Mouse (Mus musculus) limb, embryonic 11.5 days (tissue): ENCODE data around the gene Dnal1. TPM values are rescaled to one million over a fixed set of nuclear protein-coding genes. Genes with fewer than 3 reads are reported as not detected.

Experiments used
- ATAC-seq: fragments of 200-750 bp; cut with Nextera tagmentation; 2 replicates; pipeline ENCODE4 v1.8.0; 2017; ENCODE audit warnings: low read depth; ENCODE audit not compliant: insufficient number of reproducible peaks, low FRiP score, low TSS enrichment
- DNase-seq: peaks from one replicate; pipeline ENCODE4 v3.0.0-alpha.2; 2015; ENCODE audit warnings: low spot score
- H3K27ac ChIP-seq: fragments of 300-500 bp; sonication (generic); replicated peaks from 2 replicates; pipeline ENCODE4 v1.5.1; 2014; ENCODE audit warnings: low read depth, mild to moderate bottlenecking, low read length
- H3K27me3 ChIP-seq: fragments of 300-500 bp; sonication (generic); 2 replicates; pipeline ENCODE4 v1.6.1; 2014; ENCODE audit warnings: mild to moderate bottlenecking, low read length, mixed read lengths; ENCODE audit not compliant: control insufficient read depth, insufficient read depth
- H3K36me3 ChIP-seq: fragments of 300-500 bp; sonication (generic); 2 replicates; pipeline ENCODE4 v1.6.1; 2014; ENCODE audit warnings: mild to moderate bottlenecking, low read length, moderate library complexity, mixed read lengths; ENCODE audit not compliant: control insufficient read depth, insufficient read depth
- H3K4me1 ChIP-seq: fragments of 300-500 bp; sonication (generic); 2 replicates; pipeline ENCODE4 v1.6.1; 2014; ENCODE audit warnings: low read length, mixed read lengths; ENCODE audit not compliant: control insufficient read depth, insufficient read depth
- H3K4me2 ChIP-seq: fragments of 300-500 bp; sonication (generic); 2 replicates; pipeline ENCODE4 v1.6.1; 2014; ENCODE audit warnings: low read depth, mild to moderate bottlenecking, moderate library complexity; ENCODE audit not compliant: severe bottlenecking
- H3K4me3 ChIP-seq: fragments of 300-500 bp; sonication (generic); 2 replicates; pipeline ENCODE4 v1.5.1; 2014; ENCODE audit warnings: low read depth, low read length
- H3K9ac ChIP-seq: fragments of 300-500 bp; sonication (generic); 2 replicates; pipeline ENCODE4 v1.6.1; 2014; ENCODE audit warnings: mild to moderate bottlenecking, low read length
- H3K9me3 ChIP-seq: fragments of 300-500 bp; sonication (generic); 2 replicates; pipeline ENCODE4 v1.6.1; 2016; ENCODE audit warnings: low read length; ENCODE audit not compliant: control insufficient read depth
- WGBS: fragments of 180-500 bp; shearing (Covaris S2); extraction: QIAGEN DNeasy Blood & Tissue Kit; methylation state at CpG from one replicate; pipeline ENCODE4 v1.1.7; 2014; 5-methylcytosine and 5-hydroxymethylcytosine counted together
- polyA plus RNA-seq: library from polyadenylated mRNA; unstranded; fragments of >200 nt; fragmentation: Nextera tagmentation; extraction: Ambion mirVana; gene quantifications from 2 replicates; pipeline ENCODE4 v1.2.1, GENCODE M21; 2014

The Dnal1 gene
- polyA plus RNA-seq, 1 experiment from 2014 or later, result 6.1 TPM

DNA sequence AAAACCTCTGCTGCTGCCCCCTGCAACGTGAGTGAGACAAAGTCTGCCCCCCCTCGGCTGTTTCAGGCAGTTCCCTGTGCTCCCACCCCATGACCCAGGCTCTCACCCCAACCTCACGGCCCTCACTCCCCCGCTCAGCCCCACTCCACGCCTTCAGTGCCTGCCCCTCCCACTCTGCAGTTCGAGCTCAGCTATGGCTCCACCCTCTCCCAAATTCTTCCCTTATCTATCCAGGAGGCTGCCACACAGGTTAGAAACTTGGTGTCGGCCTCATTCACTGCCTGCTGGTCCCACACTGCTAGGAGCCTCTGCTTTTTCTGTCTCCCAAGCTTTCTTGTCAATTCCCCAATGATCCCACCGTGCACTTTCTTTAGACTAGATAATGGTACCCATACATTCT is 47.0 kb downstream of the Dnal1 start:
- no peak overlapping the region for H3K9ac ChIP-seq
- no peaks in the 10 kb centered on the region for H3K9me3 ChIP-seq
- peaks cover 31% of the 10 kb centered on the region for H3K36me3 ChIP-seq
- no peak overlapping the region for H3K4me3 ChIP-seq
- no peak for DNase-seq
- WGBS, result 74% methylated on average over 8 of the region's 8 CpGs
- no peak for ATAC-seq
- peaks cover 9% of the 10 kb centered on the region for H3K4me1 ChIP-seq
- no peaks in the 10 kb centered on the region for H3K27me3 ChIP-seq
- H3K4me2 ChIP-seq, result no peak overlapping the region
- H3K27ac ChIP-seq, result no peak overlapping the region

DNA sequence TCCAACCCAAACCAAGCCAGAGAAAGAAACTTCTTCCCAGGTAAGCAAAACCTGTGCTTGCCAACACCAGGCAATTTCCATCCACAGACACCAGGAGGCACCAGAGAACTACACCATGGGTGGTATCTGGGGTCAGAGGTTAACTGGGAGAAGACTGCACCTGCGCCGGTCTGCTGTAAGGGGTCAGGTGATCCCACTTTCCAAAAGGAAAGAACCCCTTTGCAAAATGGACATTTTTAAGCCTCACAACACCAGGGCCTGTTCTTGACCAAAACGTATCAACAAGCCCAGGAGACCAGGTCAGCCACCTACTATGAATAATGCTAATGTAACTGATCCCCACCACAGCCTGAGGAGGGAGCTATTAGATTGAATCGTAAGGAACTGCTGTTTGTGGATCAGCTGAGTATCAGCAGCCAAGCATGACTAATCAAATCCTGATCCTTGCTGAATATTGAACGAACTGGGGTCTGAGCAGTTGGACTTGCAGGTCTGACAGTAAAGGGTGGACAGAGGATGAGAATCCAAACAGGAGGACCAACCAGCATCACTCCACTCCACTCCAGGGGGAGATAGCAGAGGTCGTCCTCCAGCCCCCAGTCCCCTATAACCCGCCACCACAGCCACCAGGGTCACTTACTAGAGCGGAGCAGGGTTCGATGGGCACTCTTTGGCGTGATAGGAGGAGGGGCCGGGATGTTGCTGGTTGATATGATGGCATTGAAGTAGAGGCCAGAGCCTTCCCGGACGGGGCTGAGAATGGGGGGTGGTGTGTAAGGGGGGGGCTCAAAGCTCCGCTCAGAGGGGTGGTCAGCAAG is 47.7 kb downstream of the Dnal1 start:
- Histone ChIP-seq H3K36me3 (peaks cover 31% of the 10 kb centered on the region), H3K4me2 (no peak overlapping the region), H3K27ac (no peak overlapping the region), H3K4me1 (peaks cover 15% of the 10 kb centered on the region), H3K9me3 (no peaks in the 10 kb centered on the region), H3K27me3 (no peaks in the 10 kb centered on the region), H3K9ac (no peak overlapping the region), H3K4me3 (no peak overlapping the region)
- DNase-seq, result no peak
- ATAC-seq, result no peak
- 80% methylated on average over 14 of the region's 14 CpGs for WGBS

DNA sequence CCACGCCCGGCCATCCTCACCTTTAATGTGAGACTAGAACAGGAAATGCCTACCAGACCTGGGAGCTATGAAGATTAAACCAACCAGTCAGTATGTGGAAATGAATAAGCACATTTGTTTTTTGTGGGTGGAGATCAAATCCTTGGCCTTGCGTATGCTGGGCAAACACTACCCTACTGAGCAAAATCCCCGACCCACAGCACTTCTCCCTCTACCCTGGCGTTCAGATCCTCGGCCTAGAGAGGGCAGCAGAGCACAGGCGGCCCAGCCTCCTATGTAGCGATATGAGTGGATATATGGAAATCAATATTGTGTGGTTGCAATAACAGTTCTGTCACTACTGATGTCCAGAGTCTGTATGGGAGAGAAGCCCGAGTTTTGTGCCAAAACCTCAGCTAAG is 49.0 kb downstream of the Dnal1 start:
- H3K27ac ChIP-seq, result no peak overlapping the region
- H3K4me3 ChIP-seq, result no peak overlapping the region
- H3K27me3 ChIP-seq, result no peaks in the 10 kb centered on the region
- no peak overlapping the region for H3K9ac ChIP-seq
- H3K4me1 ChIP-seq, result peaks cover 15% of the 10 kb centered on the region
- peaks cover 27% of the 10 kb centered on the region for H3K36me3 ChIP-seq
- ATAC-seq, result no peak
- DNase-seq, result no peak
- WGBS, result 87% methylated on average over 9 of the region's 9 CpGs
- H3K4me2 ChIP-seq, result no peak overlapping the region
- no peaks in the 10 kb centered on the region for H3K9me3 ChIP-seq

DNA sequence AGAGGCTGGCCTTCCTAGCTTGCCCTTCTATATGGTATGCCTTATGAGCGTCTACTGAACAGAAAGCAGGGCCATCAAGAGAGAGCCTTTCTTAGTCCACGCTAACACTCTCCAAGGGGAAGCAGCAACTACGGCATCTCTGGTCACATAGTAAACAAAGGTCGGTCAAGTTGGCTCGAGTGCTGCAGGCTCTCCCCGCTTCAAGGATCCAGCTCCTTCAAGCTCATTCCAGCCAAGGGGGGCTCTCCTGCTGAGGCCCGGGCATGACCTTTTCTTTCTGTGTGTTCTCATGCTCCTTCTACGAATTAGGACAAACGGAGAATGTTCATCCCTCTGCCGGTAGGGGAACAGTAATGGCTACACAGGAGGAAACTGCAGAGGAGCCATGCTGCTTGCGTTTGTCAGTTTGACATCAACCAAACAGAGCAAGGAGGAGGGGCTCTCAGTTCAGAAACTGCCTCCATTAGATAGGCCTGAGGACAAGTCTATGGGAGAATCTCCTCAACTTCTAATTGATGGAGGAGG is 49.5 kb downstream of the Dnal1 start:
- Histone ChIP-seq H3K9ac (no peak overlapping the region), H3K4me2 (no peak overlapping the region), H3K27me3 (no peaks in the 10 kb centered on the region), H3K9me3 (no peaks in the 10 kb centered on the region), H3K36me3 (peaks cover 23% of the 10 kb centered on the region; the same call in 1 of the 2 replicates), H3K4me1 (peaks cover 15% of the 10 kb centered on the region), H3K27ac (no peak overlapping the region), H3K4me3 (no peak overlapping the region)
- DNase-seq, result no peak
- 88% methylated on average over 11 of the region's 11 CpGs for WGBS
- no peak for ATAC-seq

DNA sequence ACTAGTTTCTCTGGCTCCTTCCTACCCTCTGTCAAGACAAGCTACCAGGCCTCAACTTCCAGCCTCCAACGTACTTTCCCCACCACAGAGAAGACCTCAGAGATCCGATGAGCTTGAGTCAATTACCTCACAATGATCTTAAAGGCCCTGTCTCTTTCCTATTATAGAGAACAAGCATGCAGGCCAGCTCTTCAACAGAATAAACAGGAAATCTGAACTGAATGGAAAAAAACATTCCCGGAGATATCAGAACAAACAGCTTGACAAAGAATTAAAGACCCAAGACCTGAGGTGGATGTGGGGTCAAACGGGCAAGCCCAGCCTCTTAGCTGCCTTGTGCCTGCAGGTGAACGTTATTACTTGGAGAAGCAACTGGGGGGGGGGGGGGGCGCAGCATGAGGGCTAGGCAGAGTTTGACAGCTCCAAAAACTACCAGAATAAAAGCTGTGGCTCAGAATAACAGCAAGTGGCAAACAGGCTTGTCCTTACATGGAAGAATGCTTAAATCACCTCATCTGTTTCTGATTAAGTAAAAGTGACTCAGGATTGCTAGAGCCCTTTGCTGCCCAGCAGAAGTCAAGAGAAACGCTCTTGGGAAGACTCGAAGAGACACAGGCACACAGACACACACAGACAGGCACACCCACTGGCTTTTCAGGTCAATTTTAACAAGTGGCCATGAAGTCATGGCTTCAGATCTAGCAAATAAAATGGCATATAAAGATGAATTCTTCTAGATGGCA is 51.6 kb downstream of the Dnal1 start:
- Histone ChIP-seq H3K27ac (no peak overlapping the region), H3K9ac (no peak overlapping the region), H3K27me3 (no peaks in the 10 kb centered on the region), H3K9me3 (no peaks in the 10 kb centered on the region), H3K36me3 (peaks cover 3% of the 10 kb centered on the region; the same call in 1 of the 2 replicates), H3K4me1 (peaks cover 15% of the 10 kb centered on the region), H3K4me3 (no peak overlapping the region), H3K4me2 (no peak overlapping the region)
- no peak for DNase-seq
- no peak for ATAC-seq
- 31% methylated on average over 8 of the region's 8 CpGs for WGBS

DNA sequence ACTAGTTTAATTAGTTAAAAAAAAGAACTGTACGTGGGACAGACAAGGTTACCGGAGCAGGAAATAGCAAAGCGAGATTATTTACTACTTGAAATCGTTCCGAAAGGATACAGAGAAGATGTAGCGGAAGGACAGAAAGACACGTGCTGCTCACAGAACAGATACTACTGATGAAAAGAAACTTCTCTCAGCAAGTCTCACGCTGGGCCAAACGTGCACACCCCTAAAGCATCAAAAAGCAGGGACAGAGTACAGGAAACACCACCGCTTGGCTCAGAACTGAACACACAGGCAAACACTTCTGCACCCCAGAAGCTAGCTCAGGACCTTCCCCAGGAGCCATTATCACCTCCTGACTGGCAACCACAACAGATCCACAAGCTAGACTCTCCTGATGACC is 56.4 kb downstream of the Dnal1 start:
- no peaks in the 10 kb centered on the region for H3K9me3 ChIP-seq
- H3K4me3 ChIP-seq, result no peak overlapping the region
- H3K36me3 ChIP-seq, result peaks cover 10% of the 10 kb centered on the region; the same call in 1 of the 2 replicates
- H3K9ac ChIP-seq, result no peak overlapping the region
- H3K27me3 ChIP-seq, result no peaks in the 10 kb centered on the region
- ATAC-seq (no peak), DNase-seq (no peak)
- no peak overlapping the region for H3K4me2 ChIP-seq
- 91% methylated on average over 10 of the region's 10 CpGs for WGBS
- H3K27ac ChIP-seq, result no peak overlapping the region
- peaks cover 18% of the 10 kb centered on the region for H3K4me1 ChIP-seq

DNA sequence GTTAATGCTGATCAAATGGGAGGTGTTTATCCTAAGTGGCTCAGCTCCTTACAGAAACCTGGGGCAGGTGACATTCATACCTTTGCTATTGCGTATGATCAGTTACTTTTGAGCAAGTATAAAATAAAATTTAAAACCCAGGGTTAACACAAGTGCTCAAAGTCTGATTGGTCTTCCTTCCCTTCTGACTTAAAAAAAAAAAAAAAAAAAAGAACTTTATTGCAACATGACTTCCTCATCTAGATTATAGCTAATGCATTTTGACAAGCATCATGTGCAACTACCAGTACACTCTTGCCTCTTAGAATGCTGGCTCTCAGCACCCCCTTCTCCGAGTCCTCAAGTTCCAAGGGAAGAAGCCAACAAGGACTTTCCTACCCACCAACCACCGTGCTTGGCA is 58.0 kb downstream of the Dnal1 start:
- H3K36me3 ChIP-seq, result peaks cover 10% of the 10 kb centered on the region; the same call in 1 of the 2 replicates

DNA sequence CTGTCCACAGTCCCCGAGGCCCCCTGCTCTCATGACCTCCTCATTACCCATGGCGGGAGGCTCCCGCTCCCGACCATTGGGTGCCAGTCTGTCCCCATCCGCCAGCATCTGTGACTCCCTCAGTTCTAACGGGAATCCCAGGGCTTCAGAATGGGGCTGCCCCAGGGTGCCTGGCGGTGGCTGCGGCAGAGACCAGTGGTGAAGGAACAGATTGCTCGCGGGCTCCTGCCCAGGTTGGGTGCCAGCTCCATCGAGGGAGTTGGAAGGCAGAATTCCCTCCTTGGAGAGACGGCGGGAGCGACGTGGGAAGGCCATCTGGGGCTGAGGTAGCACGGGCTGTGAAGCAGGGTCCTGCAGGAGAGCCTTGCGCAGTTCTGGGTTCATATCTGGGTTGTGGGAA is 58.7 kb downstream of the Dnal1 start:
- WGBS, result 91% methylated on average over 17 of the region's 17 CpGs
- H3K27ac ChIP-seq, result no peak overlapping the region
- H3K4me1 ChIP-seq, result peaks cover 30% of the 10 kb centered on the region
- H3K9ac ChIP-seq, result no peak overlapping the region
- DNase-seq (no peak), ATAC-seq (no peak)
- peaks cover 10% of the 10 kb centered on the region; the same call in 1 of the 2 replicates for H3K36me3 ChIP-seq
- no peak overlapping the region for H3K4me2 ChIP-seq
- no peaks in the 10 kb centered on the region for H3K9me3 ChIP-seq
- H3K4me3 ChIP-seq, result no peak overlapping the region
- H3K27me3 ChIP-seq, result no peaks in the 10 kb centered on the region

More for the DNA sequence above, 58.0 kb downstream of the Dnal1 start:
- DNase-seq (no peak), ATAC-seq (no peak)
- Histone ChIP-seq H3K9me3 (no peaks in the 10 kb centered on the region), H3K4me1 (peaks cover 23% of the 10 kb centered on the region), H3K27ac (no peak overlapping the region), H3K9ac (no peak overlapping the region), H3K4me2 (no peak overlapping the region), H3K27me3 (no peaks in the 10 kb centered on the region), H3K4me3 (no peak overlapping the region)
- 96% methylated on average over 3 of the region's 3 CpGs for WGBS
